Mouse (Mus musculus) kidney, adult 2 months (tissue): ENCODE data around the gene Stra6. TPM values are rescaled to one million over a fixed set of nuclear protein-coding genes. Genes with fewer than 3 reads are reported as not detected.

ENCODE experiments used
- DNase-seq: peaks from one replicate; pipeline ENCODE4 v3.0.0; 2021
- H3K27ac ChIP-seq: fragments of 200-500 bp; 2 replicates; pipeline ENCODE4 v1.5.1; 2012; ENCODE audit warnings: low read depth, low read length, control low read depth, inconsistent platforms; ENCODE audit not compliant: insufficient read depth
- H3K27me3 ChIP-seq: fragments of 200-500 bp; replicated peaks from 2 replicates; pipeline ENCODE4 v1.6.1; 2012; ENCODE audit warnings: mild to moderate bottlenecking, moderate library complexity, low read length, inconsistent platforms; ENCODE audit not compliant: control insufficient read depth, insufficient read depth
- H3K36me3 ChIP-seq: fragments of 200-500 bp; 2 replicates; pipeline ENCODE4 v1.6.1; 2012; ENCODE audit warnings: mild to moderate bottlenecking, moderate library complexity, low read length, inconsistent platforms; ENCODE audit not compliant: control insufficient read depth, insufficient read depth
- H3K4me1 ChIP-seq: fragments of 200-500 bp; 2 replicates; pipeline ENCODE4 v1.6.1; 2011; ENCODE audit warnings: low read length; ENCODE audit not compliant: control insufficient read depth, insufficient read depth
- H3K4me3 ChIP-seq: fragments of 200-500 bp; 2 replicates; pipeline ENCODE4 v1.5.1; 2011; ENCODE audit warnings: mild to moderate bottlenecking, low read depth, low read length, control low read depth; ENCODE audit not compliant: insufficient read depth
- CTCF ChIP-seq: fragments of 200-500 bp; conservative IDR thresholded peaks from 2 replicates; pipeline ENCODE4 v1.5.1; 2011; ENCODE audit warnings: low read depth, mild to moderate bottlenecking, control low read depth, low read length, moderate library complexity, mixed read lengths; ENCODE audit not compliant: insufficient read depth, insufficient read length
- POLR2A ChIP-seq: fragments of 200-500 bp; IDR thresholded peaks from one replicate; pipeline ENCODE4 v1.6.1; 2011; ENCODE audit warnings: low read depth, low read length, control low read depth
- WGBS: fragments of 180-500 bp; shearing (Covaris S2); methylation state at CpG from one replicate; pipeline ENCODE4 v1.1.7; 2018; 5-methylcytosine and 5-hydroxymethylcytosine counted together
- polyA plus RNA-seq: library from polyadenylated mRNA; depleted of rRNA; stranded (reverse); fragments of >200 nt; gene quantifications from 2 replicates; pipeline ENCODE4 v1.2.3, GENCODE M21; 2012

The Stra6 gene
- polyA plus RNA-seq, 1 experiment: 15.4 TPM

GRCm38 (mm10) chr9:58172863-58173262, 109.3 kb downstream of the Stra6 start:
- Histone ChIP-seq H3K36me3 (no peaks in the 10 kb centered on the region), H3K4me3 (no peak overlapping the region), H3K27me3 (no peaks in the 10 kb centered on the region), H3K27ac (no peak overlapping the region), H3K4me1 (no peaks in the 10 kb centered on the region)
- no peak for TF ChIP-seq POLR2A
- no peak for TF ChIP-seq CTCF
- no peak for DNase-seq
- WGBS: 57% methylated on average over 2 of the region's 2 CpGs

- no peaks in the 10 kb centered on the region for H3K27me3 ChIP-seq
- 30% methylated on average over 5 of the region's 5 CpGs for WGBS
- DNase-seq: no peak
Measured at GRCm38 (mm10) chr9:58174818-58175251, 111.2 kb downstream of the Stra6 start.

DNA sequence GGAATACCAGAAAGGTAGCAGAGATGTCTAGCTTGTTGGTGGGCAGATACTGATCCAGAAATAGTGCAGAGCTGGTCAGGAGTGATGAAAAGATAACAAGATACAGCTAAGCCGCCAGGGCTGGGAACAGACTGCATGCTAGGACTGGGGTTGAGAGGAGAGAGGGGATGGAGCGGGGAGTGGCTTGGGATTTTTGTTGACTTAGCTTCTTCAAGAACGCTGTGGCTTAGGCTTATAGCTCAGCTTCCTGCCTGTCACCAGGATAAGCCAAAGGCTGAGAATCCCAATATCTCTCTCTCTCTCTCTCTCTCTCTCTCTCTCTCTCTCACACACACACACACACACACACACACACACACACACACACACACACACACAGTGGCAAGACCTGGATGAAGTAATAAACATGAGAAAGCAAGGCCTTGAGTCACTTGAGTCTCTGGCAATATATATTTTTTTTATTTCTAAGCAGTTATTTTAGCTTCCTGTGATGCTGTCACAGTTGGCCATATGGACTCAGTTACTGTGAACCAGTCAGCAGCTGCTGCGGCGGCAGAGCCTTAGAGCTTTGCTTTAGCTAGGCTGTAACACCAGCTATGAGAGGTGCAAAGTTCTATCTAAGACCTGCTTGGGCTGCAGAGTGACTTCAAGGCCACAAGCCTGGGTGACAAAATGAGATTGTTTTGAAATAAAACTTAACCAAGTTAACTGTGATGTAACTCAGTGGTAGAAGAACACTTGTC, 112.3 kb downstream of the Stra6 start:
- Histone ChIP-seq H3K27ac (no peak overlapping the region), H3K4me3 (no peak overlapping the region), H3K27me3 (no peaks in the 10 kb centered on the region), H3K36me3 (no peaks in the 10 kb centered on the region), H3K4me1 (no peaks in the 10 kb centered on the region)
- TF ChIP-seq POLR2A (no peak), CTCF (no peak)
- DNase-seq: no peak
- 62% methylated on average over 5 of the region's 5 CpGs for WGBS

More at GRCm38 (mm10) chr9:58174818-58175251, 111.2 kb downstream of the Stra6 start:
- Histone ChIP-seq H3K27ac (no peak overlapping the region), H3K4me3 (no peak overlapping the region), H3K36me3 (no peaks in the 10 kb centered on the region), H3K4me1 (no peaks in the 10 kb centered on the region)
- TF ChIP-seq POLR2A: no peak

GRCm38 (mm10) chr9:58177165-58177564, 113.6 kb downstream of the Stra6 start:
- H3K4me3 ChIP-seq: no peak overlapping the region
- no peak for DNase-seq
- H3K36me3 ChIP-seq: no peaks in the 10 kb centered on the region
- TF ChIP-seq POLR2A: no peak
- TF ChIP-seq CTCF: no peak
- no peaks in the 10 kb centered on the region for H3K4me1 ChIP-seq
- WGBS: 84% methylated on average over 4 of the region's 4 CpGs
- no peak overlapping the region for H3K27ac ChIP-seq
- no peaks in the 10 kb centered on the region for H3K27me3 ChIP-seq

- no peak for DNase-seq
- Histone ChIP-seq H3K27me3 (no peaks in the 10 kb centered on the region), H3K27ac (no peak overlapping the region), H3K4me1 (no peaks in the 10 kb centered on the region), H3K4me3 (no peak overlapping the region), H3K36me3 (no peaks in the 10 kb centered on the region)
- TF ChIP-seq CTCF: no peak
- TF ChIP-seq POLR2A: no peak
- WGBS: 96% methylated on average over 2 of the region's 2 CpGs
Measured at GRCm38 (mm10) chr9:58179390-58179789, 115.8 kb downstream of the Stra6 start.

DNA sequence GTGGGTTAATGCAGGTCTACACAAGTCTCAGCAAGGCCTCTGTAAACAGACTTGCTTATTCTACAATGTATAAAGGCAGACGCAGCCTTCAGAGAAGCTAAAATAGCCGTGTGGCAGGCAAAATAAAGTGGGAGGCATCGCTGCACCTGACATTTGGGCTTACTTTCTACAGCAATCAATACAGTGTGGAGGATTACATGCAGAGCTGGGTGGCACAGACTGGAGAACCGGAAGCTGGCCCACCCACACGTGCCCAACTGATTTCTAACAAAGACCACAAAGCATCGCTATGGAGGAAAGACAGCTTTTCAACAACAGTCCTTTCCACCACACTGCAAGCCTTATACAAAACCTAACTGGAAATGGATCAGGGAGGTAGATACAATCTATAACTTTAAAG, 120.9 kb downstream of the Stra6 start:
- Histone ChIP-seq H3K4me3 (no peak overlapping the region), H3K36me3 (no peaks in the 10 kb centered on the region), H3K27ac (no peak overlapping the region), H3K4me1 (no peaks in the 10 kb centered on the region), H3K27me3 (no peaks in the 10 kb centered on the region)
- no peak for TF ChIP-seq CTCF
- no peak for DNase-seq
- WGBS: 84% methylated on average over 6 of the region's 6 CpGs

GRCm38 (mm10) chr9:58194222-58194621, 130.6 kb downstream of the Stra6 start:
- H3K27ac ChIP-seq: no peak overlapping the region
- no peak overlapping the region for H3K4me3 ChIP-seq
- WGBS: 79% methylated on average over 9 of the region's 9 CpGs
- peaks cover 3% of the 10 kb centered on the region; the same call in 1 of the 2 replicates for H3K4me1 ChIP-seq
- TF ChIP-seq POLR2A (no peak), CTCF (no peak)
- H3K36me3 ChIP-seq: no peaks in the 10 kb centered on the region
- peaks cover 3% of the 10 kb centered on the region for H3K27me3 ChIP-seq
- DNase-seq: no peak
